ENCODE assay signal across 7 mouse cellular contexts in the genomic region with DNA sequence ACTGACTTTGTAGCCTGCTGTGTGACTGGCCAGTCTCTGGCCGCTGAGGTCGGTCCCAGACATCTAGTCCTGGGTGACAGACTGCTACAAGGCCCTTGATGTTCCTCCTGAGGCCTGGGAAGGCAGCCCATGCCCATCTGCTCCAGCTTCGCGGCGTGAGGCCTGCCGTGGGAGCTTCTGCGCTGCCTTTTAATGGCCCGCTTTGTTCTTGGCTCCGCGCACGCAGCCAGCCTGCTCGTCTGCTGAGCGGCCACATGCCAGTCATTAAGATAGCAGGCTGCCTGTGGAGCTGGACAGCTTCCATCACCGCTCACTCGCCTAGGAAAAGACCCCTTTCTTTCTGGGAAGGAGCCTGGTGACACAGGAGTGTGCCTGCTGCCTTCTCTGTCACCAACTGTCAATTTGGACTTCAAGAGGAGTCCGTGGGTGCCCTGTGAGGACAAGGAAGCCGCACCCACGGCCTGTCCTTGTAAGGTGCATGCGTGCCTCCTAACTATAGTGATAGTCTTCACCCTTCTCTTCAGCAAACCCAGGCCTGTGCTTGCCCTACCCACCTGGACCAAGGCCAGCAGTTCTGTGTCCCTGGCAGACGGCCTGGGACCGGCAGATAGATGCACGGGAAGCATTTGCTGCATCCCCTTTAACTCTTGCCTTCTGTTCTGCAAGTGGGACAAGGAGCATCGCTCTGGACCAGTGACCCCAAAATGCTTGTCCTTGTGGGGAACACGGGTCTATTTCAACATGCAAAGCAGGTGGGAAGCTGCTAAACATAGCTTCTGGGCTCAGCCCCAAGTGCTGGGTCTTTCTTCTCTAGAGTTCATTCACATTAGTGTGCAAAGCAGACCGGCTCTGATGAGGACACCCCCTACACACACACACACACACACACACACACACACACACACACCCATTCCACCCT.
DNase-seq lines count a peak whose midpoint lies in the region; ATAC-seq and TF ChIP-seq lines count a peak whose summit lies in the region.

No protein-coding gene starts in this region.

- H3K9ac ChIP-seq in embryonic facial prominence, embryonic 15.5 days: peak overlapping the region; percentile 15; the same call in 1 of the 2 replicates
- peak overlapping the region; percentile 30; the same call in 1 of the 2 replicates for H3K9ac ChIP-seq in heart, embryonic 12.5 days
- H3K9ac ChIP-seq in limb, embryonic 14.5 days (ENCODE audit: low read depth, low read length, severe bottlenecking): 0 out of 2 replicates have a peak overlapping the region, but pooled peaks have one; percentile 17
- H3K9ac ChIP-seq in neural tube, embryonic 12.5 days: 0 out of 2 replicates have a peak overlapping the region, but pooled peaks have one; percentile 29

- peak; percentile 75 for ATAC-seq in embryonic facial prominence, embryonic 15.5 days (ENCODE audit: insufficient number of reproducible peaks, low FRiP score, low TSS enrichment, low read depth)
- peak; percentile 69 for ATAC-seq in heart, embryonic 12.5 days (ENCODE audit: insufficient number of reproducible peaks, low FRiP score)
- ATAC-seq in limb, embryonic 14.5 days (ENCODE audit: low FRiP score, low read depth): peak; percentile 44; the same call in 1 of the 2 replicates
- ATAC-seq in neural tube, embryonic 12.5 days (ENCODE audit: low FRiP score, low read depth): peak; percentile 88

- H3K9me3 ChIP-seq in embryonic facial prominence, embryonic 15.5 days (replicated peaks): no peaks in the 10 kb centered on the region
- H3K9me3 ChIP-seq in heart, embryonic 12.5 days (replicated peaks): peaks cover 19% of the 10 kb centered on the region; the same call in 1 of the 2 replicates
- H3K9me3 ChIP-seq in limb, embryonic 14.5 days (ENCODE audit: control insufficient read depth, low read length): no peaks in the 10 kb centered on the region
- H3K9me3 ChIP-seq in neural tube, embryonic 12.5 days: peaks cover 3% of the 10 kb centered on the region; the same call in 1 of the 2 replicates

- WGBS in embryonic facial prominence, embryonic 15.5 days: 22% methylated on average over 25 of the region's 25 CpGs
- WGBS in heart, embryonic 12.5 days: 13% methylated on average over 25 of the region's 25 CpGs
- WGBS in limb, embryonic 14.5 days: 26% methylated on average over 25 of the region's 25 CpGs
- WGBS in neural tube, embryonic 12.5 days: 28% methylated on average over 25 of the region's 25 CpGs

- TF ChIP-seq POLR2A in limb, embryonic 14.5 days (IDR thresholded peaks at IDR 0.05; ENCODE audit: borderline replicate concordance, extremely low read depth, insufficient read depth, insufficient read length): no peak

- peaks cover 18% of the 10 kb centered on the region for H3K4me1 ChIP-seq in embryonic facial prominence, embryonic 15.5 days
- H3K4me1 ChIP-seq in heart, embryonic 12.5 days (replicated peaks): peaks cover 28% of the 10 kb centered on the region
- peaks cover 8% of the 10 kb centered on the region for H3K4me1 ChIP-seq in limb, embryonic 14.5 days (ENCODE audit: control insufficient read depth, insufficient read depth, low read length)
- H3K4me1 ChIP-seq in neural tube, embryonic 12.5 days: peaks cover 16% of the 10 kb centered on the region

- no peak overlapping the region for H3K4me3 ChIP-seq in embryonic facial prominence, embryonic 15.5 days (replicated peaks)
- H3K4me3 ChIP-seq in heart, embryonic 12.5 days: no peak overlapping the region
- no peak overlapping the region for H3K4me3 ChIP-seq in limb, embryonic 14.5 days (replicated peaks; ENCODE audit: low read length)
- H3K4me3 ChIP-seq in neural tube, embryonic 12.5 days: no peak overlapping the region

- peak; percentile 89 for DNase-seq in cerebellum, adult 11 months
- peak; percentile 74 for DNase-seq in kidney, postnatal 10 days
- peak; percentile 64 for DNase-seq in limb, embryonic 14.5 days (ENCODE audit: low spot score)
- DNase-seq in urinary bladder, postnatal 25 days (ENCODE audit: low spot score): peak; percentile 52

- peak overlapping the region; percentile 22; the same call in 1 of the 2 replicates for H3K4me2 ChIP-seq in embryonic facial prominence, embryonic 15.5 days (replicated peaks)
- H3K4me2 ChIP-seq in heart, embryonic 12.5 days: peak overlapping the region; percentile 47
- peak overlapping the region; percentile 20 for H3K4me2 ChIP-seq in limb, embryonic 14.5 days (replicated peaks; ENCODE audit: low read depth, low read length, severe bottlenecking)
- H3K4me2 ChIP-seq in neural tube, embryonic 12.5 days (replicated peaks): peak overlapping the region; percentile 31

- H3K27ac ChIP-seq in embryonic facial prominence, embryonic 15.5 days (replicated peaks): peak overlapping the region; percentile 88
- H3K27ac ChIP-seq in heart, embryonic 12.5 days (ENCODE audit: poor library complexity, severe bottlenecking): peak overlapping the region; percentile 84
- H3K27ac ChIP-seq in limb, embryonic 14.5 days (replicated peaks; ENCODE audit: low read depth, low read length): peak overlapping the region; percentile 53
- peak overlapping the region; percentile 76 for H3K27ac ChIP-seq in neural tube, embryonic 12.5 days

- no peaks in the 10 kb centered on the region for H3K27me3 ChIP-seq in embryonic facial prominence, embryonic 15.5 days
- H3K27me3 ChIP-seq in heart, embryonic 12.5 days (replicated peaks): no peaks in the 10 kb centered on the region
- no peaks in the 10 kb centered on the region for H3K27me3 ChIP-seq in limb, embryonic 14.5 days (ENCODE audit: control insufficient read depth, insufficient read depth, low read length)
- H3K27me3 ChIP-seq in neural tube, embryonic 12.5 days (replicated peaks): no peaks in the 10 kb centered on the region

- no peaks in the 10 kb centered on the region for H3K36me3 ChIP-seq in embryonic facial prominence, embryonic 15.5 days
- no peaks in the 10 kb centered on the region for H3K36me3 ChIP-seq in heart, embryonic 12.5 days
- H3K36me3 ChIP-seq in limb, embryonic 14.5 days (ENCODE audit: control insufficient read depth, insufficient read depth, low read length): no peaks in the 10 kb centered on the region
- no peaks in the 10 kb centered on the region for H3K36me3 ChIP-seq in neural tube, embryonic 12.5 days
